Mouse (Mus musculus) kidney, postnatal 0 days (tissue): ENCODE measurements around the gene Spata13. TPM values are rescaled to one million over a fixed set of nuclear protein-coding genes. Genes with fewer than 3 reads are reported as not detected.
A peak's percentile ranks its signal among the peaks of the same experiment; 100 is the strongest.

ENCODE experiments used
- ATAC-seq: fragments of 200-750 bp; cut with Nextera tagmentation; replicated peaks from 2 replicates; pipeline ENCODE4 v1.8.0; 2017; ENCODE audit warnings: low read depth, moderate number of reproducible peaks, moderate TSS enrichment, moderate library complexity; ENCODE audit not compliant: low FRiP score
- DNase-seq: peaks from one replicate; pipeline ENCODE4 v3.0.0-alpha.2; 2016; ENCODE audit warnings: low spot score
- H3K27ac ChIP-seq: fragments of 300-500 bp; sonication (generic); 2 replicates; pipeline ENCODE4 v1.5.1; 2014; ENCODE audit warnings: mild to moderate bottlenecking
- H3K27me3 ChIP-seq: fragments of 300-500 bp; sonication (generic); 2 replicates; pipeline ENCODE4 v1.6.1; 2014; ENCODE audit warnings: low read length, mixed read lengths; ENCODE audit not compliant: insufficient read depth
- H3K36me3 ChIP-seq: fragments of 300-500 bp; sonication (generic); 2 replicates; pipeline ENCODE4 v1.6.1; 2014; ENCODE audit warnings: low read length, mixed read lengths; ENCODE audit not compliant: insufficient read depth
- H3K4me1 ChIP-seq: fragments of 300-500 bp; sonication (generic); replicated peaks from 2 replicates; pipeline ENCODE4 v1.6.1; 2014; ENCODE audit warnings: antibody characterized with exemption, low read length, mixed read lengths; ENCODE audit not compliant: insufficient read depth
- H3K4me2 ChIP-seq: fragments of 300-500 bp; sonication (generic); 2 replicates; pipeline ENCODE4 v1.6.1; 2014; ENCODE audit warnings: mild to moderate bottlenecking, low read length, moderate library complexity, mixed read lengths
- H3K4me3 ChIP-seq: fragments of 300-500 bp; sonication (generic); replicated peaks from 2 replicates; pipeline ENCODE4 v1.5.1; 2014; ENCODE audit warnings: low read depth, low read length
- H3K9ac ChIP-seq: fragments of 300-500 bp; sonication (generic); 2 replicates; pipeline ENCODE4 v1.6.1; 2014; ENCODE audit warnings: low read depth, low read length
- H3K9me3 ChIP-seq: fragments of 300-500 bp; sonication (generic); replicated peaks from 2 replicates; pipeline ENCODE4 v1.6.1; 2016; ENCODE audit warnings: low read length, inconsistent platforms, mixed read lengths
- CTCF ChIP-seq: IDR thresholded peaks from 2 replicates; pipeline ENCODE4 v1.5.1; 2016; ENCODE audit warnings: antibody characterized with exemption, low read depth, mild to moderate bottlenecking, moderate library complexity
- WGBS: fragments of 180-500 bp; shearing (Covaris S2); extraction: QIAGEN DNeasy Blood & Tissue Kit; methylation state at CpG from one replicate; pipeline ENCODE4 v1.1.7; 2014; 5-methylcytosine and 5-hydroxymethylcytosine counted together
- polyA plus RNA-seq: library from polyadenylated mRNA; unstranded; fragments of >200 nt; fragmentation: Nextera tagmentation; extraction: Ambion mirVana; gene quantifications from 2 replicates; pipeline ENCODE4 v1.2.1, GENCODE M21; 2015

The Spata13 gene
- polyA plus RNA-seq, 1 experiment from 2014 or later, result 47.4 TPM

DNA sequence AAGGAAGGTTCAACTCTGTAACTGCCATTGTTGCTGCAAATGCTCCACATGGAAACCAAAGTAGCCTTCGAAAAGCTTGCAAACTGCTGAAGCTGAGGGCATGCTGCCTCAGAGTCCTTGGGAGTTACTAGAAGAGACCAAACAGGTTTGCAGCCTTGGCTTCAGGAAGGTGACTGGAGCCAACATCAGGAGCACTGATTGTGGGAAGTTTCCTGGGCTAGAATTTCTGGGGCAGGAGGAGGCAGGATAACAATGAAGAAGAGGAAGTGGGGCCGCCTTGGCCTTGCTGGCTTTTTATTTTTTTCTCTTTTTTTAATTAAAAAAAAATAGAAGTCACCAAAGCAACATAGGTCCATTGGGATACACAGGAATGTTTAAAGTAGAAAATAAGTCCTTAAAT, 34.8 kb upstream of the Spata13 start:
- Histone ChIP-seq H3K4me2 (no peak overlapping the region), H3K4me3 (no peak overlapping the region), H3K9ac (no peak overlapping the region), H3K27me3 (no peaks in the 10 kb centered on the region), H3K36me3 (no peaks in the 10 kb centered on the region), H3K27ac (peak overlapping the region; percentile 84), H3K9me3 (no peaks in the 10 kb centered on the region), H3K4me1 (peaks cover 20% of the 10 kb centered on the region)
- ATAC-seq, result no peak
- no peak for DNase-seq
- 58% methylated on average over 2 of the region's 2 CpGs for WGBS
- no peak for TF ChIP-seq CTCF

DNA sequence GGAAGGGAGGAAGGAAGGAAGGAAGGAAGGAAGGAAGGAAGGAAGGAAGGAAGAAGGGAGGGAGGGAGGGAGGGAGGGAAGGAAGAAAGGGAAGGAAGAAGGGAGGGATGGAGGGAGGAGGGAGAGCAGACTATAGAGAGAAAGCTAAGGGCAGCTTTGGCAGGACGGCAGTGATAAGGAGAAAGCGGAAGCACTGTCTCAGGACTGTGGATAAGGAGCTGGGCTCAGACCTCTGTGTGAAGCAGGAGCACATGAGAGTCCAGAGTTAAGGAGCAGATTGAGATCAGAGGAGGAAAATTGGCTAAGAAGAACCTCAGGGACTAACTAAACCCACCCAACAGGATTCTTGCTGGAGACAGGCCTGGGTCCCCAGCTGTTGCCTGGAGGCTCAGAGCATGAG, 28.2 kb upstream of the Spata13 start:
- H3K27ac ChIP-seq, result no peak overlapping the region
- DNase-seq (no peak), ATAC-seq (no peak)
- H3K36me3 ChIP-seq, result no peaks in the 10 kb centered on the region
- 81% methylated on average over 2 of the region's 2 CpGs for WGBS
- H3K9ac ChIP-seq, result no peak overlapping the region
- peaks cover 3% of the 10 kb centered on the region; the same call in 1 of the 2 replicates for H3K4me1 ChIP-seq
- no peaks in the 10 kb centered on the region for H3K9me3 ChIP-seq
- no peak for TF ChIP-seq CTCF
- H3K4me3 ChIP-seq, result no peak overlapping the region
- H3K27me3 ChIP-seq, result no peaks in the 10 kb centered on the region
- no peak overlapping the region for H3K4me2 ChIP-seq

DNA sequence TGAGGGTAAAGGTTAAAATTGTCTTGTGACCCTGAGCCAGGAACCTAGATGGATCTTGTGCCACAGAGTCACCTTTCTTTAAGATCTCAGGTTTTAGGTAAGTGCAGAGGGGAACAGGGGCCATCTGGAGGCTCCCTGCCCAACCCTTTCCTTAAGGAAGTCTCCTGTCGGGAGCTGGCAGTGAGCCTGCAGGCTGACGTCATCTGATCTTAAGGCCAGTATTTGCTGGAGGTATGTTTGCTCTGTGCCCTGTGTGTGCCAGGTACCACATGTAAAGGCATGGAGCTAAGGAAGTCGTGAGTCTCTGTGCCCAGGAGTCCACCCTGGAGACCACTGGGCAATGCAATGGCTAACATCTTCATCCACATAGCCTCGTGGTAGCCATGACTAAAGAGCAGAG, 27.6 kb upstream of the Spata13 start:
- no peak overlapping the region for H3K4me3 ChIP-seq
- H3K9ac ChIP-seq, result no peak overlapping the region
- no peaks in the 10 kb centered on the region for H3K27me3 ChIP-seq
- H3K4me1 ChIP-seq, result peaks cover 3% of the 10 kb centered on the region; the same call in 1 of the 2 replicates
- no peak for TF ChIP-seq CTCF
- H3K27ac ChIP-seq, result no peak overlapping the region
- DNase-seq (no peak), ATAC-seq (no peak)
- H3K4me2 ChIP-seq, result no peak overlapping the region
- H3K9me3 ChIP-seq, result no peaks in the 10 kb centered on the region
- H3K36me3 ChIP-seq, result no peaks in the 10 kb centered on the region
- WGBS, result 45% methylated on average over 4 of the region's 4 CpGs

DNA sequence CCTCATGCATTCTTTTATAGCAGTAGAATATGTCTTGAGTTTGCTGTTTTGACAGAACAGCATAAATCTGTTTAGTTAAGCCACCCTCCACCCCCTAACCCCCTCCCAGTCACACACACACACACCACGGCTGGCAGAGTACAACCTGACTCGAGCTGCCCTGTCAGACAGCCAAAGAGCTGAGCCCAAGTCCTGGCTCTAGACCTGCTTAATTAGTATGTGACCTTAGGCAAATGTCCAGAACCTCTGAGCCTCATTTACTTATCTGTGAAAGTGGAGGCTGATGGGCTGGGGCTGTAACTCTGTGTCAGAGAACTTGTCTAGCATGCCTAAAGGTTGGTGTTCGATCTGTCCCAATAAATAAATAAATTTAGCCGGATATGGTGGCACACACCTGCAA, 26.1 kb upstream of the Spata13 start:
- no peak overlapping the region for H3K27ac ChIP-seq
- no peak for TF ChIP-seq CTCF
- no peak overlapping the region for H3K4me2 ChIP-seq
- ATAC-seq, result no peak
- 65% methylated on average over 4 of the region's 4 CpGs for WGBS
- H3K27me3 ChIP-seq, result no peaks in the 10 kb centered on the region
- H3K9ac ChIP-seq, result no peak overlapping the region
- H3K9me3 ChIP-seq, result no peaks in the 10 kb centered on the region
- no peaks in the 10 kb centered on the region; the same call in 1 of the 2 replicates for H3K4me1 ChIP-seq
- H3K4me3 ChIP-seq, result no peak overlapping the region
- no peak for DNase-seq
- no peaks in the 10 kb centered on the region for H3K36me3 ChIP-seq

DNA sequence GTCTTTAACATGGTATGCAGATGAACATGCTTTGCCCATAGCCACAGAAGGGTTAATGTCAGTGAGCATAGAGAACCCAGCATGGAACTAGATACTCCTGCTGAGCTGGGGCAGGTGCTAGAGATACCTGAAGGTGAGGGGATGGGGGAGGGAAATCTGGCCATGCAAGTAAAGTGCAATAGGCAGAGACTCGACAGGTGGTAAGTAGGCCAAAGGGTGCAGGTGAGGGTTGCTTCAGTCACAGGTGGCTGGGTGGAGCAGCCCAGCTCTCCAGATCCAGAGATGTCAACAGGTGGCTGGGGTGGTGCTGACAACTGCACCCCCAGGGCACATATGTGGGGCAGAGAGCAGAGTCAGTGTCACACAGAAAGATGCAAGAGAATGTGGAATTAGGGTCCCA, 24.6 kb upstream of the Spata13 start:
- Histone ChIP-seq H3K9ac (no peak overlapping the region), H3K4me2 (no peak overlapping the region), H3K9me3 (no peaks in the 10 kb centered on the region), H3K4me3 (no peak overlapping the region), H3K36me3 (no peaks in the 10 kb centered on the region), H3K4me1 (no peaks in the 10 kb centered on the region; the same call in 1 of the 2 replicates), H3K27me3 (no peaks in the 10 kb centered on the region), H3K27ac (no peak overlapping the region)
- 83% methylated on average over 1 of the region's 1 CpGs for WGBS
- ATAC-seq (no peak), DNase-seq (no peak)
- no peak for TF ChIP-seq CTCF

DNA sequence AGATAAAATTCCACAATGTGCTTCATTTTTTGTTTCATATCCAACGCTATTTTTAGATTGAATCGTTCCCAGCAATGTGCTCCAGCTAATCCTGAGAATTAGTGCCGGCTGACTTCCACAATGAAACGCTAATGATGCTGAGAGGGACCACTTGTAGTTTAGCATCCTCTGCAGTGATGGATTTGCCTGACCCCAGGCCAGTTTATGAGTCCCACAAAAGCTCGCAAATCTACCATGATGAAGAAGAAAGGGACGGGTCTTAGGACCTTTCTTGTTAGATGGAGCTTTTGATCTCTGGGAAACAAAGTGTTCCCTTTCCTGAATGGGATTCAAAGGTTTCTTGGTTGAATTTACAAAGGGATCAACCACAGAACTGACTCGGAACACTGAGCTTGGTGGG, 21.1 kb upstream of the Spata13 start:
- H3K36me3 ChIP-seq, result no peaks in the 10 kb centered on the region
- DNase-seq, result no peak
- H3K4me3 ChIP-seq, result no peak overlapping the region
- no peak for TF ChIP-seq CTCF
- ATAC-seq, result no peak
- no peaks in the 10 kb centered on the region for H3K9me3 ChIP-seq
- H3K27ac ChIP-seq, result no peak overlapping the region
- no peaks in the 10 kb centered on the region for H3K4me1 ChIP-seq
- H3K27me3 ChIP-seq, result no peaks in the 10 kb centered on the region
- H3K4me2 ChIP-seq, result no peak overlapping the region
- H3K9ac ChIP-seq, result no peak overlapping the region
- WGBS, result 30% methylated on average over 7 of the region's 7 CpGs

DNA sequence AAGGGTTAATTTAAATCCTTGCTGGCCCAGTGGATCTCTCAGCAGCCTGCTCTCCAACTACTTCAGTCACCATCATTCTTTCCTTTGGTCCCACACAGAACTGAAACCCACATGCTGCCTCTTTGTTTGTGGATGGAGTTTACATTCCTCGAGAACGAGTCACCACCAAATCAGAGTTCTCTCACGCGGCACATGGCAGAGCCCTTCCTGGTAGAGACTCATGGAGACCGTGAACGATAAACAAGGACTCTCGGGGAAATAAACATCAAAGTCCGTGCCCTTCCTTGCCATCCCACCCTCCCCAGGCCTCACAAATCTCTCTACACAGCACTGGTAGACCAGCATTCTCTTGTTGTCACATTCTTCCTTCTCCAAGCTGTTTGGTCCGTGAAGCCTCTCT, 12.7 kb upstream of the Spata13 start:
- no peak overlapping the region for H3K4me2 ChIP-seq
- no peak for ATAC-seq
- 57% methylated on average over 9 of the region's 9 CpGs for WGBS
- no peak for TF ChIP-seq CTCF
- H3K4me1 ChIP-seq, result no peaks in the 10 kb centered on the region
- no peaks in the 10 kb centered on the region for H3K27me3 ChIP-seq
- H3K27ac ChIP-seq, result no peak overlapping the region
- no peak overlapping the region for H3K9ac ChIP-seq
- H3K4me3 ChIP-seq, result no peak overlapping the region
- no peaks in the 10 kb centered on the region for H3K36me3 ChIP-seq
- DNase-seq, result no peak
- H3K9me3 ChIP-seq, result no peaks in the 10 kb centered on the region
